Mouse (Mus musculus) ZHBTc4 (cell line): ENCODE data around the gene Nelfe.
A peak's percentile ranks its signal among the peaks of the same experiment; 100 is the strongest.
"Not testable (repeated sequence)": the region's sequence is repeated elsewhere in the genome, so short reads cannot be mapped to it uniquely, and the experiment has no call there.

Source experiments
- DNase-seq: peaks from one replicate; pipeline ENCODE4 v3.0.0-alpha.2; 2011; ENCODE audit warnings: low read depth, low spot score

Nelfe gene

GRCm38 (mm10) chr17:34893072-34893824, 43.1 kb downstream of the Nelfe start:
- no peak for DNase-seq

GRCm38 (mm10) chr17:34894074-34894597, 43.9 kb downstream of the Nelfe start:
- DNase-seq, result peak; percentile 95

GRCm38 (mm10) chr17:34894801-34895530, 44.8 kb downstream of the Nelfe start:
- no peak for DNase-seq

- no peak for DNase-seq
These were observed 45.5 kb downstream of the Nelfe start for GRCm38 (mm10) chr17:34895724-34896123.

- DNase-seq, result peak; percentile 87
These were observed 46.2 kb downstream of the Nelfe start for GRCm38 (mm10) chr17:34896366-34896765.

- DNase-seq, result no peak
These were observed 47.4 kb downstream of the Nelfe start for GRCm38 (mm10) chr17:34897373-34898159.

- DNase-seq, result peak; percentile 83
These were observed 48.0 kb downstream of the Nelfe start, which contains the start of the genes C2 and Ehmt2 for GRCm38 (mm10) chr17:34898160-34898586. Gene C2, minus strand, starts transcription at chr17:34898265. Gene Ehmt2, plus strand, starts transcription at chr17:34898469.

GRCm38 (mm10) chr17:34898706-34899052, 48.5 kb downstream of the Nelfe start:
- DNase-seq, result no peak

- DNase-seq, result no peak
These were observed 49.1 kb downstream of the Nelfe start for GRCm38 (mm10) chr17:34899053-34899889.

- no peak for DNase-seq
These were observed 49.7 kb downstream of the Nelfe start for GRCm38 (mm10) chr17:34899890-34900243.

- DNase-seq, result not testable (repeated sequence)
These were observed 50.6 kb downstream of the Nelfe start for GRCm38 (mm10) chr17:34900826-34901225.

- not testable (repeated sequence) for DNase-seq
These were observed 51.8 kb downstream of the Nelfe start for GRCm38 (mm10) chr17:34901948-34902347.

GRCm38 (mm10) chr17:34902895-34903294, 52.7 kb downstream of the Nelfe start:
- peak; percentile 68 for DNase-seq
